Mouse (Mus musculus) spleen, adult 2 months (tissue): ENCODE data around the gene Nhsl2.

ENCODE experiments used
- CTCF ChIP-seq: fragments of 200-500 bp; IDR thresholded peaks from 2 replicates; pipeline ENCODE4 v1.5.1; 2011; ENCODE audit warnings: mild to moderate bottlenecking, inconsistent platforms; ENCODE audit not compliant: insufficient read depth, insufficient read length, insufficient replicate concordance; ENCODE audit errors: extremely low read depth
- POLR2A ChIP-seq: fragments of 200-500 bp; IDR thresholded peaks from 2 replicates; pipeline ENCODE4 v1.6.1; 2011; ENCODE audit warnings: low read depth, low read length, inconsistent platforms

DNA sequence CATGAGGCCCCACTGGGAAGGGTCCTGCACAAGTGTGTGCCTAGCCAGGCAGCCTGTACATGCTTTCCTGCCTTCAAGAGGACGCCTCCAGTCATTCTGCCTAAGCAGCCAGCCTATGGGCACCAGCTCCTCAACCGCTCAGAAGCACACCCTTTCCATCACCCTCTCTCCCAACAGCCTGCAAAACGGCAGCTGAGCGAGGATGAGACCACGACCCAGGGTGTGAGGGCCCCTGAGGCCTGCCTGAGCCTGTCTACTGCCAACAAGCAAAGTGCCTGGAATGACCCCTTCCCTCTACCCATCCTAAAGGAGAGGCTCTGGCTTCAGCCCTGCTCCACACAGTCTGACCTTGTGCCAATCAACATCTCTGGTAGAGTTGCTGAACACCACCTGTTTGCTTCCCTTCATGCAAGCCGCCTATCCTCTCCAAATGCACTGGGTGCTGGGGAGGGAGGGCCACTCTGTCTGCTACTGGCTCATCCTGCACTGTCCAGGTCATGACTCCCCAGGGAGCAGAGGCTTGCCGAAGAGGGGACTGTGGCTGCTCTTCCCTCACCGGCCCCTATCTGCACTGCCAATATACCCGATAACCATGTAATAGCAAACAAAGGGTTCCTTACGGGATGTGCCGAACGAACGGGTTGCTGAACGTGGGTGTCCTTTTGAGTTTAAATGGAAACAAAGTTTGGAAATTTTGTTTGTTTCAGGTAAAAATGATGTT, 224.6 kb downstream of the Nhsl2 start:
- no peak for TF ChIP-seq CTCF
- no peak for TF ChIP-seq POLR2A
